Mouse (Mus musculus) MEL (cell line): Measurements from ENCODE around the gene Gm10283.

Experiments used
- BHLHE40 ChIP-seq: IDR thresholded peaks from 2 replicates; pipeline ENCODE4 v1.6.1; 2012; ENCODE audit warnings: low read depth, mild to moderate bottlenecking, inconsistent platforms, low read length, improper control_type of control experiment, borderline replicate concordance
- CTCF ChIP-seq, 3 experiments: IDR thresholded peaks in 2 of 3; conservative IDR thresholded peaks in 1 of 3; 2 replicates each; pipeline ENCODE4 v1.5.1; 2011 to 2012; ENCODE audit warnings: low read length in 3 of 3, low read depth in 2 of 3, mild to moderate bottlenecking in 2 of 3, improper control_type of control experiment in 1 of 3, inconsistent platforms in 1 of 3, mixed read lengths in 1 of 3, moderate library complexity in 1 of 3; ENCODE audit not compliant: control insufficient read depth in 1 of 3, insufficient read depth in 1 of 3, poor library complexity in 1 of 3, severe bottlenecking in 1 of 3
- EP300 ChIP-seq, 2 experiments: IDR thresholded peaks; 2 replicates each; pipeline ENCODE4 v1.6.1; 2011; ENCODE audit warnings: improper control_type of control experiment in 2 of 2, low read length in 2 of 2, low read depth in 1 of 2, mild to moderate bottlenecking in 1 of 2
- GATA1 ChIP-seq: IDR thresholded peaks from 2 replicates; pipeline ENCODE4 v1.6.1; 2011; ENCODE audit warnings: low read depth, low read length, improper control_type of control experiment
- JUND ChIP-seq: IDR thresholded peaks from 2 replicates; pipeline ENCODE4 v1.6.1; 2011; ENCODE audit warnings: low read depth, mild to moderate bottlenecking, improper control_type of control experiment, low read length
- MAFK ChIP-seq: IDR thresholded peaks from 2 replicates; pipeline ENCODE4 v1.6.1; 2011; ENCODE audit warnings: low read depth, mild to moderate bottlenecking, low read length, improper control_type of control experiment, borderline replicate concordance
- POLR2AphosphoS2 ChIP-seq: IDR thresholded peaks from 2 replicates; pipeline ENCODE4 v1.6.1; 2011; ENCODE audit warnings: low read length, improper control_type of control experiment
- SIN3A ChIP-seq: IDR thresholded peaks from 2 replicates; pipeline ENCODE4 v1.6.1; 2012; ENCODE audit warnings: low read length, improper control_type of control experiment, inconsistent platforms
- TBP ChIP-seq: IDR thresholded peaks from 2 replicates; pipeline ENCODE4 v1.8.0; 2011; ENCODE audit warnings: low read depth, low read length, improper control_type of control experiment
- ZC3H11A ChIP-seq: IDR thresholded peaks from 2 replicates; pipeline ENCODE4 v1.6.1; 2012; ENCODE audit warnings: low read depth, mild to moderate bottlenecking, inconsistent platforms, low read length, improper control_type of control experiment

GRCm38 (mm10) chr8:60492471-60492870 lies 10.5 kb downstream of the Gm10283 start:
- no peak for TF ChIP-seq CTCF (IDR thresholded peaks at IDR 0.05 in 2 of 3, conservative IDR thresholded peaks at IDR 0.05 in 1 of 3; ENCODE audit: control insufficient read depth in 1 of 3, insufficient read depth in 1 of 3, low read depth in 2 of 3, low read length in 3 of 3, poor library complexity in 1 of 3, severe bottlenecking in 1 of 3)
- no peak for TF ChIP-seq JUND
- no peak for TF ChIP-seq GATA1
- no peak for TF ChIP-seq MAFK
- no peak for TF ChIP-seq POLR2AphosphoS2
- TF ChIP-seq TBP, result no peak
- TF ChIP-seq SIN3A, result no peak
- TF ChIP-seq EP300 (IDR thresholded peaks at IDR 0.05; ENCODE audit: low read depth in 1 of 2, low read length in 2 of 2), result no peak
- no peak for TF ChIP-seq ZC3H11A
- no peak for TF ChIP-seq BHLHE40
